Mouse (Mus musculus) gastrocnemius, adult 18-20 months (tissue): ENCODE measurements at regions not wholly inside any gene's neighbourhood (a gene's known extent, or its start where the extent isn't known, plus 50 kb on each side); places are given as distances from the start of the nearest gene placed in this dataset.
A peak's percentile ranks its signal among the peaks of the same experiment; 100 is the strongest.

Source experiments
- DNase-seq: peaks from one replicate; pipeline ENCODE4 v3.0.0; 2021; ENCODE audit warnings: low spot score

DNA sequence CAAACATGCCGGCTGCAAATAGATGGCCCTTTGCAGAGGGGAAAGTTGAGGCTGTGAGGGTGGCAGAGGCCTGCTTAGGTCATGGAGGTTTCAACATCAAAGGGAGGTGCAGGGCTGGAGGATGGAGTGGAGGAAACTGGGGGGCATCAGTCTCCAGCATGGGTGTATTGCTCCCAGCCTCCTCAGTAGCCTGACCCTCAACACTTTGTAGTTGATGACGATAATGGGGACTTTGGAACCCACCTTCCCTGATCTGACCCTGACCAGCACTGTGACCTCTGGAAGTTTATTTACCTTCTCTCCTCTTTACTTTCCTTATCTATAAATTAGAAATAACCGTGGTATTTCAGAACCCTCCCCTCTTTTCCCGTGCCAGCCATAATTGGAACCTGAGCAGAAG, 56.2 kb downstream of the Gm26897 start:
- DNase-seq, result no peak

DNA sequence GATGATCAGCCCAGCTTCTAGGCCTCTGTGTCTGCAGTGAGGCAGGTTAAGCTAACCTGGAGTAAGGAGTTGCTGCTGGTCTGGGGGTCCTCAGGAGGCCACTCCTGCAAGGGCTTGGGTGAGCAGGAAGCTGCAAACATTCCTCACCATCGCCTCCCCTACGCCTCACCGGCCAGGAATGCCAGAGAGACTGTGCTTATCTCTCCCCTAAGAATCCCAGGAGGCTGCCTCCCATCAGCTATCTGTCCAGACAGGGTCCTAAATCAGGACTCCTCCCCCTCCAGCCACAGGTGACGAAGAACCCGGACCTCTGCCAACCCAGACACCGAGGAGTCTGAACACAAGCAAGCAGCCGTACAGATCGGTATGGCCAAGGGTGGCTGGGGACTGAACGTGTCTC, 56.8 kb downstream of the Gm26897 start:
- no peak for DNase-seq

DNA sequence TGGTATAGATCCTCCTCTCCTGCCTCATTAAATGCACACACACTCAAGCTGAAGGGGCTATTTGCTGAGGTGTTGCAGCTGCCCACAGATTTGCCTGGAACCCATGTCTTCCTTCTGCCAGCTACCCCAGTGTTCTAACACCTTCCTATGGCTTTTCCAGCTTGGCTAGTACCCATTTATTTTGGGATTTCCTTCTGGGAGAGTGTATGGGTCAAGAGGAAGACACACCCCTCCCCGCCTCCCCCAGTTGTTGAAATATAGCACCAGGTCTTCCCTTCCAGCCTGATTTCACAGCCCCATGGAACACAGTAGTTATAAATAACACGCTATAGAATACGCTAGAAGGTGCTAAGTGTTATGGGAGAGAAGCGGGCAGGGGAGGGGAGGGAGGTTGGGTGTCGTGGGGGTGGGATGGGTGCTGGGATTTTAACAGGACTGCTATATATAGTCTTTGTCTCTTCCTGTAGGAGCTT, 57.4 kb downstream of the Gm26897 start:
- DNase-seq, result peak; percentile 55

DNA sequence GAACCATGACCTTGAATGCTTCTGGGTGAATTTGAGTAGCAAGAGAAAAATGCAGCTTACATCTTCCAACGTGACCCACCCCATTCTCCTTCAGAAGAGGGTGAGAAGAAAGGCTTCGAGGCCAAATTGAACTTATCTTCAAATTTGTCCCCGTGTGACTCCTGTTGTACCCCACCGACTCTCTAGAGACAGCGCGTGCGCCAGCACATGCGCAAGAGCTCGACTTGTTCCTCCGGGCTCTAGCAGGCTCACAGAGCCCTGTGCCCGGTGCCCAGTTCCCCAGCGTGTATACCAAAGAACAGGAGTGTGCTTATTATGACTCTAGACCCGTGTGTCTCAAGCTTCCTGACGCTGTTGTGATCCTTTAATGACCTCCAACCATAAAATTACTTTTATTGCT, 59.0 kb downstream of the Gm26897 start:
- no peak for DNase-seq

DNA sequence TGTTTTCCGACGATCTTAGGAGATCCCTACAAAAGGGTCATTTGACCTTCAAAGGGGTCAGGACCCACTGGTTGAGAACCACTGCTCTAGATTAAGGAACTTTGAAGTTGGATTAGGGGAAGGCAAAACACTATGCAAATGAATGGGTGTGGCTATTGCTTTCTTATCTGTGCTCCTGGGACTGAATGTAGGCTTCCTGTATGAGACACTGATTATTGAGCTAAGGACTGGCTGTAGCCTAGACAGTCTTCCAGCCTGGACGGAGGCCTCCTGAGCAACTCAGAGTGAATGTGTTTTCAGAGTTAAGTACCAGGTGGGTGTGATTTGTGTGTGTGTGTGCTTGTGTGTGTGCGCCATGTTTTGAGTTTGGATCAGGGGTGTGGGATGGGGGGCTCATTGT, 59.5 kb downstream of the Gm26897 start:
- no peak for DNase-seq

DNA sequence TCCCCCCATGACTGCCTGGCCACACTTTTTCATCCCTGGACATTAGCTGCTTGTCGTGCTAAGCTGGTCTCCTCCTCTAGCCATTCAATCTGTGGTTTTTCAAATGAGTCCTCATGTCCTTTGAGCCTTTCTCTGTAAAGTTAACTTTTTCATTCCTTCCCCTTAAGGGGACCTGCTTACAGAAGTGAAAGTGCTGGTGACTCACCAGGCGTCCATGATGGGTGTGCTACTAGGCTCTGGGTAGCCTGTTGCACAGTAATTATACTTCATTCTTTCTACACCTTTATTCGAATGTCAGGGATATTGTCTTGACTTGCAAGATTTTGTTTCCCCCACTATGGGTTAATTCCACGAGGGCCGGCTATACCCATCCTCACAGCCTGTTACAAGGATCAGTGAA, 63.2 kb downstream of the Gm26897 start:
- no peak for DNase-seq

DNA sequence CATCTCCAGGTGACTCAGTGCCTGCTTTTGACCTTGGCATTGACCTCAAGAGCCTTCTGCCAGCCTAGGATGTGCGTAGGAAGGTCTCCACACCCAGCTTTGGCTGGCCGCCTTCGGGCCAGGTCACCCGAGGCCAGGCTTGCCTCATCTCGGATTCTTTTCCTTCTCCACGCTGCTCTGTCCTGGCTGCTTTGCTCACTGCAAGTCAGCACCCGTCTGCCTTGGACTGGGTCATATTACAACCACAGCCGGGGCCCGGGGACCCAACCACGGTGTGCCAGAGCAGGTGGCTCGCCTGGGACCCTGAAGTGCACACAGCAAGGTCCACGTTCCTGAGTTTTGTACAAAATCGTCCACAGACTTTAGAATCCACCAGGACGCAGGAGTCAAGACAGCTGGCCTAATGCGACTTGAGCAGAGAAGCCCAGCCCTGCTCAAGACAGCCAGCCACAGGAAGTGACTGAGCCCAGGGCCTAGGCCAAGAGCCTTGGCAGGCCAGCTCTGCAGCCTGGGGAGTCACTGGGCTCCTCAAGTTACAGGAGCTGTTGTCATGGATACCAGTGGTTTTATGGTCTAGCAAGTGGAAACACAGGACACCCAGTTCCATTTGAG, 66.1 kb downstream of the Gm26897 start:
- DNase-seq, result peak; percentile 97

DNA sequence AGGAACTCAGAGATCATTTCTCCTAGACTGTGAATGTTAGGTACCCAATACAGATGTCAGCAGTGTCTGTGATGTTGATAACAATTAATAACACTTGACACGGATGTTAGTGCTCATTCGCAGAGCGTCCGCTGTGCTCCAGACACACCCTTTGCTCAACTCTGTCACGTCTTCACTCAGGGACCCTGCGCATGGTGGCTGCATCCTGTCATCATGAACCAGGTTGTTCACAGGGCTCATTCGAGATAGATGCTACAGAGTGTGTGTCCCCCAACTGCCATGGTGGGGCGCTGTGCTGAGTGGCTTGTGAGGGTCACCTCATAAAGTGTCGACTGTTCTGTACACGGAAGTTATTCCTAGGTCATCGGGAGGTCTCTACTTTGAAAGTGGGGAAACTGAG, 66.8 kb downstream of the Gm26897 start:
- peak; percentile 40 for DNase-seq

DNA sequence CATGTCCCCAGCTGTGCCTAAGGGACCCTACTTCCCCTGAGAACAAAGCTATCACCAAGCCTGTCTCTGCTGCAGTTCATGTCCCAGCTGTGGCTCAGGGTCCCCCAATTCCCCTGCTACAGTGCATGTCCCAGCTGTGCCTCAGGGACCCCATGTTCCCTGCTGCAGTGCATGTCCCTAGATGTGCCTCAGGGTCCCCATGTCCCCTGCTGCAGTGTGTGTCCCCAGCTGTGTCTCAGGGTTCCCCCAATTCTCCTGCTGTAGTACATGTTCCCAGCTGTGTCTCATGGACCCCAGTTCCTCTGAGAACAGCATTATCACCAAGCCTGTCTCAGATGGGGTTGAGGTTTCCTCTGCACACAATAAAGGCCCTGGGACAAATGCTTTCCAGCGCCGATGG, 67.3 kb downstream of the Gm26897 start:
- DNase-seq, result no peak

DNA sequence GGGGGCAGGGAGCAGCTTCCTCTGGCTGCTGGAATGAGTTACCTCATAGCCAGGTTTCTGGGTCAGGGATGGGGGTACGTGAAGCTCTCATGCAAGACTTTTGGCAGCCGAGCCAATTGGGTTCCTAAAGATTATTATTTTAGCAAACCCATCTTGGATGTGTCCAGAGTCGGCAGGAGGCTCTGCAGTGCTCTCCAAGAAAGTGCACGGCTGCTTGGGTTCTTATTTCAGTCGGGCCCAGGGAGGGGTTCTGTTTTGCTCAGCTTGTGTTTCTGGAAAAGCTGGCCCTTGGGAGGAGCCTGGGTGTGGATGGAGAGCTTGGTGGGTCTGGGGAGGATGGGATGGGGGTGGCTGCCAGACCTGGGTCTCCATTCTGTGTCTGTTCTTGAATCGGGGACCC, 70.8 kb downstream of the Gm26897 start:
- peak; percentile 76 for DNase-seq

DNA sequence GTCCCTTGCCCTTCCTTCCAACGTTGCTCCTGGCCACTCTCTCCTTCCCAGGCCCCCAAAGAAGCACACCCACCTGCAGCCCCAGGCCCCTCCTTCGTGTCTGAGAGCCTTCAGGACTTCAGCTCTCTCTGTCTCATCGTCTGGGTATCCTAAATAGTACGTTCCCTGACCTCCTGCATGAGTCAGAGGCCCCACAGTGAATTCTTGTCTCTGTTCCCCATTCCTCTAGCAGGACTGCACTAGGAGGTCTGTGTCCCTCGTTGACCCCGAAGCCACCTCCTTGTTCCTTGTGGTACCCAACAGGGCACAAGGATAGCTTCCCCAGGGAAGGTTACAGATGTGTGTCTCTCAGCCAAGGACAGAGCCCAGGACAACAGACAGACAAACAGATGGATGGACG, 71.4 kb downstream of the Gm26897 start:
- DNase-seq, result peak; percentile 47

DNA sequence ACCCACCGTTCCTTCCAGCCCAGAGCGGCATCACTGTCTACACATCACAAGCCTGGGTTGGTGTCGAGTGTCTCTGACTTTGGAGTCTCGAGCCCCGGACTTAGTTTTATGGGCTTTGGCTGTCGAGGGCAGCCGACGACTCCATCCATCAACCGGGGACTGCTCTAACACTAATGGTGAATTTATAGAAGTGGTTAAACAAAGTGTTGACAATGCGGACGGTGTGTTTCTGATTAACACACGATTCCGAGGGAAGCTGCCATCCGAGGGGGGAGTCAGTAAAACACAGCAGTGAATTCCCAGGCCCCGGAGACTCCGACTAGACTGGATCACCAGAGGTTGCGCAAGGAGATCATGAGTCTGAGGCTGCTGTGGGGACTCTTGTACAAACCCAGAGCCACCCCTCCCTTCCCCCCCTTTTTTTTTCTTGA, 72.1 kb downstream of the Gm26897 start:
- peak; percentile 59 for DNase-seq

DNA sequence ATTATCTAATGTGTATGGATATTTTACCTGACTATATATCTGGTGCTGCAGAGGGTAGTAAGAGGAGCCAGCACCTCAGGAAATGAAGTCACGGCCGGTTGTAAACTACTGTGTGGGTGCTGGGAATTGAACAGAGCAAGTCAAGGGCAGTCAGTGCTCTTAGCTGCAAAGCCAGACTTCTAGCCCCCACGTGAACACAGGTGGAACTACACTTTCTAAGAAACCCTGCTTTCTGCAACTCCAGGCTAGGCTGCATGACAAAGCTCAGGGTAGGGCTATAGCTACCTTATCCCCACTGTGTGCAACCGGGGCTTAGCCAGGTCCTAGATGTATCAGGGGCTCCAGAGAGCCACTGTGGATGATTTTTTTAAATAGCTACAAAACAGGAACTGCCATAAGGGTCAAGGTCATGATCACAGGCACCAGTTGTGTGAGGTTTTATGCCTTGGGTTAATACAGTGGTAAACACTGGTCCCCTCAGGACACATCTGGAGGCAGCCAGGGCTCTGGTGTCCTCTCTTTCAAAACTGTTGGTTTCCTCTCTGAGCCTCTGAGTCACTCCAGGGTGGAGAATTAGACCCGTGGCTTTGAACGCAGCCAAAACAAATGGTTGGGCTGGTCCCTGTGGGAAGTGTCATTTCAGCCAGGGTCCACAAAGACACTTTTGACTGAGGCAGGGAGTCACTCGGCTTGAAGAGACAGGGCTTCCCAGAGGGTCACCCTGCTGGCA, 76.5 kb downstream of the Gm26897 start:
- peak; percentile 71 for DNase-seq

DNA sequence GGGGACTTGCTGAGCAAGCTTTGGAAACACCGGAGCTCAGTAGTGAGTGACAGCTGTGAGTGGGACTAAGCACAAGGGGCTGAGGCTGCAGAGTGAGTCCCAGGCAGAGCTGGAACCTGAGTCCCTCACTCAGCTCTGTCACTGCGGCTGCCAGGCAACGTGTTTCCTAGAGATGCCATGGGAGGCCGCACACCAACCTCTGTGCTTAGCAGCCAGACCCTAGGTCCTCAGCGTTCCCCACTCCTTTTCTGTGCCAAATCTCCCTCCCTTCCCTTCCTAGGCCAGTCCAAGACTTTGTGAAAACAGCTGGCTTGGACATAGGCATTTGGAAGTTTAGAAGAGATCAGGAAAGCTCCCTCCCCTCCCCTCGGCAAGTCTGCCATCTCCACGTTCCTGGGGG, 78.9 kb downstream of the Gm26897 start:
- peak; percentile 58 for DNase-seq

DNA sequence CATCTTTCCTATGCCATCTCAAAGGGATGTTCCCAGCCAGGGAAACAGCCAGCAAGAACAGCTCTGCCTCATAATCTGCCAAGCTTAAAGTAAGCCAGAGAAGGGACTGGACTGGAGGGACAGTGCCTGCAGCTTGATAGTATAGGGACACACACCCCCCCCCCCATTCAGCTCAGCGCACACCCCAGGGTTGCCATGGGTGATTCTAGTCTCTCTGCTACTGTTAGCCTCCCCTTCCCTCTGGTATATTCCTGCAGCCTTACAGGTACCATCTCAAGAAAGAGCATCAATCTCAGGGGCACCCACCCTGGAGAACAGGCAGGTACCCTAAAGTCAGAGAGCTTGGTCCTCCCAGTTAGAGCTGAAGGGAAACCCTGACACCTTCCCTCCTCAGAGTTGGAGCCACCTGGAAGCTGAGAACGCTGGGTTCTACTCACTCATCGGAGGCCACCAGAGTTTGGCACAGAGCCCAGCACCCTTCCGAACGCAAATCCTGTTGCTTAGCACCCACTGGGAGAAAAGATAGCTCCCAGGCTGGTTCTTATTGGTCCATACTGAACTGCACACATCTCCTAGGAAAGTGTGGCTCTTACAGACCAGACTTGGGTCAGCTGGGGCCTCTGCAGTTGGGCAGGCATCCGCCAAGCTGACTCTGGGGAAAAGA, 79.5 kb downstream of the Gm26897 start:
- no peak for DNase-seq

DNA sequence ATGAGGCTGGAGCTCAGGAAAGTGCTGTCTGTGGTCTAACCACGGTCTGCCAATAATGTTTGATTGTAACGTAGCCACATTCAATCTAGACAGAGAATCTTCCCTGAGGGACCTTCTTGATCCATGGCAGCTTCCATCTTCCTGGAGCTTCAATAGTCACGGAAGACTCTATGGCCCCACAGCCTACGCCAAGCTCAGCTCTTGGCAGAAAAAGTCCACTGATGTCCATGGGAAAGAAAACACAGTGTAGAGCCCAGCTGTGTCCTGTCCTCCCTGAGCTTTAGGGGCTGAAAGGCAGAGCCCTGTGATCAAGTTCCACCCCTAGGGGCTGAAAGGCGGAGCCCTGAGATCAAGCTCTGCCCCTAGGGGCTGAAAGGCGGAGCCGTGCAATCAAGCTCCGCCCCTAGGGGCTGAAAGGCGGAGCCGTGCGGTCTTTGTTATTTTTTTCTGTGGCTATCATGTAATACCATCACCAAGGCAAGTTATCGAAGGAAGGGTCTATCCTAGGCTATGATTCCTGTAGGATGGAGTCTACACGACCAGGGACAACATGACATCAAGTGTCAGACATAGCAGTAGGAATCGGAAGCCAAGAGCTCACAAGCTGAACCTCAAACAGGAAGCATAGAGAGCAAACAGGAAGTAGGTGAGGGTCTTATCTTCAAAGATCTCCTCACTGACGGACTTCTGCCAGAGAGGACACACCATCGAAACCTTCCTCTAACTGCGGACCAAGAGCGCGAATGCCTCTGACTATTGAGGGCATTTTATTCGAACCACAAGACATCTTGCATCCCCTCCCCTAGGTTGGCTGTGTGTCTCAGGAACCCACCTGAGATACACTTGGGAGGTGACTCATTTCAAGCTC, 81.4 kb downstream of the Gm26897 start:
- no peak for DNase-seq

DNA sequence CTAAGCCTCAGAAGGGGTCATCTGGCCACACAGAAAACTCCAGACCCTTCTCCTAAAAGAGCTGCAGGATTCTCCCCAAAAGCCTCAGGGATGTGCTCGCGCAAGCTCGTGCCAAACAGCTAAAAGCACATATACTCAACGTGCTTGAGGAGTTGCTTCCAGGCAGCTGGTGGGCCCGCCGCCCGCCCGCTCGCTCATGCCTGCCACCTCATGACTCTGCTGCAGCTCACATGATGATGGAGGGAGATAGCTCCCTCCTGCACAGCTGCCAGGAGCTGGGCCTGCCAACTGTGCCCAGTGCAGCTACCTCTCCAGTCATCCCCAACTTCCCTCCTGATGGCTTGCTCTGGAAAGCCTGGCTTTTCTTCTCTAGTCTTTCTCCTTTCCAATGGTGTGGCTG, 87.2 kb downstream of the Gm26897 start:
- no peak for DNase-seq

DNA sequence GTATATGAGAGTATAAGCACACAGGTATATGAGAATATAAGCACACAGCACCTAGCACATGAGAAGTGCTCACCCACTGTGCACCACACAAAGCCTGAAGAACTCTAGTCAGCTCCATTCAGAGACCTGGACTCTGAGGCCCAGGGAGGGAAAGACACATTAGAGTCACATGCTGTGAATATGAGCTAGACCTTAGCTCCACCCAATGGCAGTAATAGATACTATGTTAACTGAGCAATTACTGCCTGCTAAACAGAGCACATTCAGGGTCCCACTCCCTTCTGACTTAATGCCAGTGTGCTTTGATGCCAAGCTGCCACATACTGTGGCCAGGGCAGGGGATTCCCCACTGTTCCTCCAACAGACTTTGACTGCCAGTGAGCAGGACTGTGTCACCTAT, 89.2 kb downstream of the Gm26897 start:
- no peak for DNase-seq

DNA sequence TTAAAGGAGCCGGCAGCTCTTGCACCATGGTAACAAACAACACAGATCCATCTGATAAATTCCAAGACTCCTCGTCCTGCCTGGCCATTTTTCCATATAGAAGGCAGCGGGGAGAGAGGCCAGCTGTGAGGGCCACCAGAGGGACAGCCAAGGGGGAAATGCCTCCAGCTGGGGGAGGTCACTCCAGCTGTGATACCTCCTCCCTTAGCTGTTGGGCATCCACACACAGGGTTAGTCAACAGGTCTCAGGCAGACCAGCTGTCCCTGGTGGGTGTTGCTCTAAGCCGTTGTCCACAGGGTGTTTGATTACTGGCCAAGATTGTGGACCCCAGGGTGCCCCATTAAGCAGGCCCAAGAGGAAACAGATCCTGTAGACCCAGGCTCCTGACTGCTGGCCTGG, 89.7 kb downstream of the Gm26897 start:
- DNase-seq, result no peak

DNA sequence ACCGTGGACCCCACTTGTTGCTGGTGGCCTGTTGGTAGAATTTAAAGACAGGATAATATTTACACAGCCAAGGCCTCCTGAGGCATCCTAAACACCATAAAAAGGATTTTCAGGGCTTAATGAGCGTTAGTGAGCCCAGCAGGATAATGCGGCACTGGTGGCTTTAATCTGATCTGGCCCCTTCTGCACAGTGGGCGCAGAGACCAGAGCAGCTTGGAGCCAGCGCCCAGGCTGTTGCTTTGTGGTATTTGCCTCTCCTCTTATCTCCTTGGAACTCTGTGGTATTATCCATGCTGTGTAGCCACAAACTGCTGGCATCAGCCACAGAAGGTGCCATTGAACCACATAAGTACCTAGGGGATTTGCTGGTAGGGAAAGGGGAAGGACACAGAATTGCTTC, 90.1 kb downstream of the Gm26897 start:
- no peak for DNase-seq

DNA sequence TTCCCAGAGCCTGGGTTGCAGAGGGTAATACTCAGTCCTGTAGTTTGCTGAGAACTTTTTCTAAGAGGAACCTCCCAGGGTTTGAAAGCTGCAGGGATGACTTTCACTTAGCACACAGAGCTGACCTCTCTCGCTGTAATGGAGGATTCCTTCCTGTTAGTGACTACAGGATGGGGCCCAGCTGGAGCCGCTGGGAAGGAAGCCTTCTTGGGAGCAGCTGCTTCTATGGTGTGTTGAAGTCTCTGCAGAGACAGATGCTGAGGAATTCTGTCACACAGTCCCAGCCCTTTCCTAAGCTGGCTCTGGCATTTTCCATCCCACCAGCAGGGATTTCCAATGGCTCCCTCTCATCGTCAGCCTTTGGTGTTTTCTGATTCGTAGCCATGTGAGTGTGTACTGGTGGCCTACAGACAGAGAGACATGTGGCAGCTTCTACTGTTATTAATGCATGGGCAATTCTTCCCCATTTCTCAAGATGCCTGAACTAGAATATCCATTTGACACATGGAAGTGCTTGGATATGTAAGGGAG, 90.9 kb downstream of the Gm26897 start:
- no peak for DNase-seq

DNA sequence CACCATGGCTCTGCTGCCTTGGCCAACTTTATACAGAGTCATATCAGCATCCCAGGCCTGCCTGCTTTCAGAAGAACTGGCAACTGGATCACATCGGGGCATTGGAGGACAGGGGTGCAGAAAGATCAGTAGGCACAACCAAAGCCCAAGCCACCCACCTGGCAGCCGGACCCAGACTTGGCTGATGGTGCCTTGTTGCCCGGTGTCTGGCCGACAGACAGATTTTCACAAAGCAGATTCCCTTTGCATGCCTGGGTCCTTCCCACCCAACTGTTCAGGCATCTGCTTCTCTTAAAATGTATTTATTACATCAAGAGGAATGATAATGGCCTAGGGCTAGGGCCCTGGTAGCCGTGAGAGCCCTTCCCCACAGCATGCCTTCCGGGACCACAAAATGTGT, 96.2 kb downstream of the Gm26897 start:
- no peak for DNase-seq
